Mouse (Mus musculus) cerebellum, adult 2 months (tissue): Measurements from ENCODE around the gene Rab5c. TPM values are rescaled to one million over a fixed set of nuclear protein-coding genes. Genes with fewer than 3 reads are reported as not detected.

ENCODE experiments used
- DNase-seq, 2 experiments: peaks; one replicate each; pipeline ENCODE4 v3.0.0; 2021
- H3K27ac ChIP-seq: fragments of 200-500 bp; 2 replicates; pipeline ENCODE4 v1.5.1; 2012; ENCODE audit warnings: low read length, control low read depth, inconsistent platforms; ENCODE audit not compliant: insufficient read depth
- H3K27me3 ChIP-seq: fragments of 200-500 bp; 2 replicates; pipeline ENCODE4 v1.6.1; 2012; ENCODE audit warnings: inconsistent platforms, mild to moderate bottlenecking, low read length, moderate library complexity; ENCODE audit not compliant: control insufficient read depth, insufficient read depth
- H3K4me1 ChIP-seq: fragments of 200-500 bp; 2 replicates; pipeline ENCODE4 v1.6.1; 2011; ENCODE audit warnings: low read length; ENCODE audit not compliant: control insufficient read depth, insufficient read depth
- H3K4me3 ChIP-seq: fragments of 200-500 bp; replicated peaks from 2 replicates; pipeline ENCODE3; 2011; ENCODE audit warnings: mild to moderate bottlenecking, low read depth, low read length, control low read depth; ENCODE audit not compliant: insufficient read depth
- CTCF ChIP-seq: fragments of 200-500 bp; IDR thresholded peaks from 2 replicates; pipeline ENCODE4 v1.5.1; 2011; ENCODE audit warnings: low read depth, mild to moderate bottlenecking, control low read depth, low read length, moderate library complexity, borderline replicate concordance; ENCODE audit not compliant: insufficient read depth
- POLR2A ChIP-seq: fragments of 200-500 bp; IDR thresholded peaks from 2 replicates; pipeline ENCODE4 v1.6.1; 2011; ENCODE audit warnings: low read length, control low read depth, borderline replicate concordance; ENCODE audit not compliant: insufficient read depth
- WGBS: fragments of 180-500 bp; shearing (Covaris S2); methylation state at CpG from one replicate; pipeline ENCODE4 v1.1.7; 2018; 5-methylcytosine and 5-hydroxymethylcytosine counted together
- polyA plus RNA-seq: library from polyadenylated mRNA; depleted of rRNA; stranded (reverse); fragments of >200 nt; gene quantifications from 2 replicates; pipeline ENCODE4 v1.2.3, GENCODE M21; 2012

The Rab5c gene
- polyA plus RNA-seq, 1 experiment: 187 TPM

- WGBS: 2% methylated on average over 48 of the region's 51 CpGs
- Histone ChIP-seq H3K27ac (no peak within 1 kb of the TSS), H3K4me1 (no peaks in the 10 kb centered on the region), H3K4me3 (peak within 1 kb of the TSS; percentile 24), H3K27me3 (no peaks in the 10 kb centered on the region)
- DNase-seq: peak in 1 of 2 experiments; percentile 54
- no peak for TF ChIP-seq POLR2A
- peak; percentile 30; the same call in 1 of the 2 replicates for TF ChIP-seq CTCF
Observed at GRCm38 (mm10) chr11:100759611-100760233, 21.7 kb upstream of the Rab5c start, which contains the start of gene Kcnh4. Gene Kcnh4, minus strand, starts transcription at chr11:100759942.

DNA sequence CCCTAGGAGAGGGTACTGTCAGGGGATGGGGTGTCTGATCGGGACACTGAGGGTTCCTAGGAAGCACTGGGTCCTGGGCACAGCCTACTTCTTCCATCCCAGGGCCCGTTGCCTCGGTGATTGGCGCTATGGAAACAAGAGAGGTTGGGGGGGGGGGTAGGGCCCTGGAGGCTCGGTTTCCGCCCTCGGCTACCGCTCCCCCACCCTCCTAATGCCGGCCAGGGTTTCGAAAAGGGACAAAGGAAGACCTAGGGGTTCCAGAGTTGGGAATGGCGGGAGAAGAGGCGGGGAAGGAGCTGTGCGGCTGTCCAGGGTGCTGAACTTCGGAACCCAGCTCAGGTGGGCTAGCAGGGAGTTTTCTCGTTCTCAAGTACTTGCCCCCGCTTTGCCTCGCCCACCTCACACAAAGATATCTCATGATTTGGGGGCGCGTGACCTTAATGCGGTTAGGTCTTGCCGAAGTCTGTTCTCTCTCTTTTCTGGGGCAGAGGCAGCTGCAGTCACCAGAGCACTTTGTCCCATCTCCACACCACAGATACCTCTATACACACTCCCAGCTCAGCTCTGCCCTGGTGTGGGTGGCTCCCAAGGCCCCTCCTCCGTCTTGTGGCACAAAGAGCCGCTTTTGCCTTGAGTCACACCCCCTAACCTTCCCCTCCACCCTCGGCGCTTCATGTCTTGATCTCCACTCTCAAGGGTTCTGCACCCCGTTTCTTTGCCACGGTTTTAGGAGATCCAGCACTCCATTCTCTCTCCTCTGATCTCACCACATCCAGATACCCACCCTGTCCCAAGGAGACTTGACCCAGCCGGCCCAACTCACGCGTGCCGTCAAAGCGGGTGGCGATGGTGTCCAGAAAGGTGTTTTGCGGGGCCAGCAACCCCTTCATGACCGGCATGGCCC, 20.9 kb upstream of the Rab5c start:
- TF ChIP-seq CTCF: no peak
- TF ChIP-seq POLR2A: no peak
- DNase-seq: no peak
- 15% methylated on average over 35 of the region's 35 CpGs for WGBS

GRCm38 (mm10) chr11:100757566-100757965, 19.6 kb upstream of the Rab5c start:
- WGBS: 89% methylated on average over 12 of the region's 12 CpGs
- Histone ChIP-seq H3K27ac (no peak overlapping the region), H3K4me1 (no peaks in the 10 kb centered on the region), H3K4me3 (no peak overlapping the region), H3K27me3 (no peaks in the 10 kb centered on the region)
- no peak for TF ChIP-seq POLR2A
- TF ChIP-seq CTCF: no peak
- no peak for DNase-seq

More for the DNA sequence above, 20.9 kb upstream of the Rab5c start:
- Histone ChIP-seq H3K27me3 (no peaks in the 10 kb centered on the region), H3K4me3 (peak overlapping the region; percentile 16), H3K27ac (no peak overlapping the region), H3K4me1 (no peaks in the 10 kb centered on the region)

GRCm38 (mm10) chr11:100756476-100756875, 18.5 kb upstream of the Rab5c start:
- TF ChIP-seq POLR2A (no peak), CTCF (no peak)
- 70% methylated on average over 6 of the region's 6 CpGs for WGBS
- Histone ChIP-seq H3K4me1 (no peaks in the 10 kb centered on the region), H3K27me3 (no peaks in the 10 kb centered on the region), H3K4me3 (no peak overlapping the region), H3K27ac (no peak overlapping the region)
- no peak for DNase-seq

DNA sequence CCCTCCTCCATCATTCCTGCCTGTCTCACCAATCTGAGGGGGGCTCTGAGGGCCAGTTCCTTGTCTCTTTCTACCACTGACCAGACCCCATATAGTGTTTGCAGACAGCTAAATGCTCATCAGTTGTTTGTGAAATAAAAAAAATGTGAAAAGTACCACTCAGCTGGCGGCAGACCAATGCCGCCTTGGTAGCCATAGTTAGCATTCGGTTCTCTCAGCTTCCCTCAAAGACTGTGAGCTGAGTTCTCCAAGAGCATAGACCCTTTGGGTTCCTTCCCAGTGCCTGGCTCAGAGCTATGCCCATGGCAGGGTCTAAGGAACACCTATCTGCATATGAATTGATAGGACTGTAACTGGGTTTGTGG, 16.7 kb upstream of the Rab5c start:
- Histone ChIP-seq H3K27me3 (no peaks in the 10 kb centered on the region), H3K27ac (no peak overlapping the region), H3K4me1 (no peaks in the 10 kb centered on the region), H3K4me3 (no peak overlapping the region)
- WGBS: 80% methylated on average over 3 of the region's 3 CpGs
- no peak for TF ChIP-seq CTCF
- TF ChIP-seq POLR2A: no peak
- DNase-seq: no peak

DNA sequence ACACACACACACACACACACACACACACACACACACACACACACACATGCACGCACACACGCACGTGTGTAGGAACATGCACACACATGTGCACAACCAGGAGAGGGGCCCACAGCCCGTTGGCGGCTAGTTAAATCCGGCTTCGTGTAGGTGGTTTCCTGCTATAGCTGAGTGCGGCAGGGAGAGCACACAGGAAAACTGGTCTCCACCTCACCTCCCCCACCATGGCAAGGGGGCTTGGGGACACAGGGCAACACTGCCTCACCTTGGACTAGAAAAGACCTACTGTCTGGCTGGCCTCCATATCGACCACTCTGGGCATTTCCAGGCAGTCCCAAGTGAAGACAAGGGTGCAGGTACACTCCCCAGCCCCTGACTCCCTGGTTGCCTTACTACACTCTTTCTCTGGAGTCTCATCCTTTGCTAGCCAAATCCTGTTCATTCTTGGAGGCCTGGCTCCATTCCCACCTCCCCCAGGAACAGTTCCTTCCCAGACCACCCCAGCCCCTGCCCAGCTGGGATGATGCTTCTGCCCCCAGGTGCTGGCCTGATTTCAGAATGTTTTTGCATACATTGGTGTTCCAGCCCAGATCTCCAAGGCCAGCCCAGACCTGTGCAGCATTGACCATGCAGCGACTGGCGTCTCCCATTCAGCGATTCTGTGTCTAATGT, 16.1 kb upstream of the Rab5c start:
- TF ChIP-seq CTCF (no peak), POLR2A (no peak)
- Histone ChIP-seq H3K27me3 (no peaks in the 10 kb centered on the region), H3K27ac (no peak overlapping the region), H3K4me3 (no peak overlapping the region), H3K4me1 (no peaks in the 10 kb centered on the region)
- no peak for DNase-seq
- 78% methylated on average over 12 of the region's 12 CpGs for WGBS

DNA sequence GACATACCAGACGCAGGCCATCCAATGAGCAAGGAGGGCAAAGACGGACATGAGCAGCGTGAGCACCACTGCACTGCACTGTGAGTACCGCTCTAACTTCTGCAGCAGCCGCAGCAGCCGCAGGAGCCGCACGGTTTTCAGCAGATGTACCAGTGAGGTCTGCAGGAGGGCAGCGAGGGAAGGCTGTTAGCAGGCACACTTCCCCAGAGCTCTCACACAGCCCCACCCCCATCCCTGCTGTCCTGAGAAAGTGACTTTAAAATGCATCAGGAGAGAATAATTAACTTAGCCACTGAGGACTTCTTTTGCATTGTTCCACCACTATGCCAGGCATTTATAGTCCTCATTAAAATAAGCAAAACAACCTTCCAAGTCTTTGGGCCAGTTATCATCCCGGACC, 14.3 kb upstream of the Rab5c start:
- Histone ChIP-seq H3K4me1 (no peaks in the 10 kb centered on the region), H3K27ac (no peak overlapping the region), H3K4me3 (no peak overlapping the region), H3K27me3 (no peaks in the 10 kb centered on the region)
- TF ChIP-seq POLR2A (no peak), CTCF (no peak)
- no peak for DNase-seq
- WGBS: 50% methylated on average over 10 of the region's 10 CpGs
